Mouse (Mus musculus) heart, postnatal 14 days (tissue): ENCODE data around the gene Timm17a. TPM values are rescaled to one million over a fixed set of nuclear protein-coding genes. Genes with fewer than 3 reads are reported as not detected.

ENCODE experiments used
- DNase-seq, 2 experiments: peaks; one replicate each; pipeline ENCODE4 v3.0.0; 2021 to 2022
- intact Hi-C: fragments of 180-260 bp; cut with DNase I; formaldehyde crosslinking; loops from one replicate; pipeline ENCODE4 v1.15.1; 2025
- total RNA-seq, 2 experiments: library from RNA; stranded (reverse); gene quantifications; 2 replicates each; pipeline ENCODE4 v1.2.3; 2021

The Timm17a gene
- total RNA-seq, 2 experiments from 2014 or later, result 359 to 389 TPM

GRCm38 (mm10) chr1:135283287-135283825, 30.2 kb downstream of the Timm17a start:
- DNase-seq, result peak in 1 of 2 experiments; percentile 46
- intact Hi-C loops, result loop anchor here (2.0 to 10.0 kb wide), 2 partner anchors 25 to 319 kb away; partner anchors contain the start of genes Elf3 and Ube2t

GRCm38 (mm10) chr1:135282536-135283286, 30.9 kb downstream of the Timm17a start:
- intact Hi-C loops, result loop anchor here (2.0 to 10.0 kb wide), 2 partner anchors 24 to 318 kb away; partner anchors contain the start of genes Elf3 and Ube2t
- DNase-seq, result peak; percentile 18 to 21

GRCm38 (mm10) chr1:135281841-135282240, 31.7 kb downstream of the Timm17a start:
- intact Hi-C loops, result loop anchor here (2.0 to 10.0 kb wide), 2 partner anchors 23 to 317 kb away; partner anchors contain the start of genes Elf3 and Ube2t
- no peak for DNase-seq

GRCm38 (mm10) chr1:135280646-135281045, 32.9 kb downstream of the Timm17a start:
- intact Hi-C loops, result loop anchor here (10.0 kb wide), 1 partner anchor 316 kb away; the partner anchor contains the start of gene Ube2t
- DNase-seq, result peak; percentile 69 to 78

DNA sequence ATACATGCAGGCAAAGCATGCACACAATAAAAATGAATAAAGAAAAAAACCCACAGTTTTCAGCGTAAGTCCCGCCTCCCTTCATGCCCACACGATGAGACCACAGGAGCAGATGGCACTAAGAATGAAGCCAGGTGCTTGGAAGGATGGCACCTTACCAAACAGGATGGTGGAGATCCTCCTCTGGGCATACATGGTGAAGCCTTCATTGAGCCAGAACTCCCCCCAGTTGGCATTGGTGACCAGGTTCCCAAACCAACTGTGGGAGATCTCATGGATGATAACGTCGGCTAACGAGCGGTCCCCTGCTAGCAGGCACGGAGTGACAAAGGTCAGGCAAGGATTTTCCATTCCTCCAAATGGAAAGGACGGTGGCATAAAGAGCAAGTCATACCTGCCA, 42.2 kb downstream of the Timm17a start:
- no peak for DNase-seq
- intact Hi-C loops, result no loop called here

GRCm38 (mm10) chr1:135267663-135268446, 45.7 kb downstream of the Timm17a start:
- DNase-seq, result no peak
- intact Hi-C loops, result no loop called here

- intact Hi-C loops, result no loop called here
- DNase-seq, result no peak
Observed at GRCm38 (mm10) chr1:135265834-135266233, 47.7 kb downstream of the Timm17a start.

- intact Hi-C loops, result no loop called here
- no peak for DNase-seq
Observed at GRCm38 (mm10) chr1:135263316-135263715, 50.3 kb downstream of the Timm17a start.

GRCm38 (mm10) chr1:135262329-135262728, 51.2 kb downstream of the Timm17a start:
- no peak for DNase-seq
- intact Hi-C loops, result no loop called here

DNA sequence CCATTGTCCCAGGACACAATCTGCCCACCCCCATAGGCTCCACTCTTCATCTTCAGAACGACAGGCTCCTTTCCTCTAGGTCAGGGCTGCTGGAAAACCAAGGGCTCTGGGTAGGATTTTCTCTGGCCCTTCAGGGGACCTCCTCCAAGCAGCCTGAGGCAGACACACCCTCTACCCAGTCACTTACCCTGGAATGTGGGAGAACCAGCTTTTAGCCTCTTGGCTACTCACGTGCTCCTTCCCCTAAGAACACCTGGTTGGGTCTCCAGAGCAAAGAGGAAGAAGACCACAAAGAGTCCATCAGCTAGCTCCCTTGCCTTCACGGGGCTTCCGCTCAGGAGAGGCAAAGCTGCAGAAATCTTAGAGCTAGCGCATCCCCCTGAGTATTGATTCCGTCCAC, 52.6 kb downstream of the Timm17a start:
- no peak for DNase-seq
- intact Hi-C loops, result no loop called here

GRCm38 (mm10) chr1:135259128-135259436, 54.5 kb downstream of the Timm17a start:
- intact Hi-C loops, result loop anchor here (2.0 kb wide), 2 partner anchors 24 to 110 kb away; no protein-coding TSS in a partner anchor
- DNase-seq, result peak; percentile 77 to 87

- peak in 1 of 2 experiments; percentile 33 for DNase-seq
- intact Hi-C loops, result loop anchor here (1.0 to 2.0 kb wide), 3 partner anchors 24 to 110 kb away; no protein-coding TSS in a partner anchor
Observed at GRCm38 (mm10) chr1:135258380-135259127, 55.0 kb downstream of the Timm17a start, which contains the start of gene Elf3. Gene Elf3, minus strand, starts transcription at chr1:135258568.

DNA sequence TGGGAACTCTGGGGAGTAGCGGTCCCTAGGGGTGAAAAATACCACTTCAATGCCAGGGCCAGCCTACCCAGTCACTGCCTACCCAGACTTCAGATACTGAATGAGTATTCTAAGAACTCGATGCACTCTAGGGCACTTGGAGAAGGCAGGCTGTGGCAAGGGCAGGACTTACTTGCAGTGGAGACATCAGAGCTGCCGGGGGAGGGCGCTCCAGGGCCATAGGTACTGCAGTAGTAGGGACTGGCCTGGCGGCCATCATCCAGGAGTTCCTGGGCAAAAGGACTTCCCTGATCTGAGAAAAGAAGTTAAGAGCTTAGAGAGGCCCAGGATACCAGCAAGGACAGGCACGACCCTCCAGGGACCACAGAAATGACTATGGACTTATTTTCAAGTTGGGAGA, 57.3 kb downstream of the Timm17a start:
- DNase-seq, result peak; percentile 18 to 19
- intact Hi-C loops, result no loop called here

- intact Hi-C loops, result no loop called here
Observed at GRCm38 (mm10) chr1:135252854-135253253, 60.7 kb downstream of the Timm17a start.

GRCm38 (mm10) chr1:135251405-135251804, 62.2 kb downstream of the Timm17a start:
- DNase-seq, result no peak
- intact Hi-C loops, result no loop called here

More at GRCm38 (mm10) chr1:135252854-135253253, 60.7 kb downstream of the Timm17a start:
- DNase-seq, result no peak

DNA sequence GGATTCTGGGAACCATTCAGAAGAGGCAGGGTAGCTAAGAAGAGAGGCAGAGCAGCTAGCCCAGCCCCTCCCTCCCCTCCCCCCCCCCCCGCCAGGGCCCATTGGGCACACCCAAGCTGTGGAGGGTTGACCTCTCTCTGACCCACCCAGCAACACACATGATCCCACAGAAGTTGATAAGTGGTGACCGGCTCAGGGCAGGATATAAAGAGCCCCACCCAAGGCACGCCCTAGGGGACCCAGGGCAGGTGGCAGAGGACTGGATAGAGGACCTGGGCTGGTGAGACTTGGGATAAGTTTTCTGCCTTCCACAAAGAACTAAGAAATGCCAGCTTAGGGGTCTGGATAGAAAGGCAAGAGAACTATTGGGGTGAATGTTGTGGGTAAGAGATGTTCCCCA, 62.9 kb downstream of the Timm17a start:
- intact Hi-C loops, result no loop called here
- no peak for DNase-seq

GRCm38 (mm10) chr1:135248434-135248850, 65.1 kb downstream of the Timm17a start:
- intact Hi-C loops, result no loop called here
- DNase-seq, result no peak
